In genomic region chr12:28047989-28048388, GRCm38 (mm10) we compare ENCODE assay signal across 22 mouse cellular contexts.
DNase-seq lines count a peak whose midpoint lies in the region; ATAC-seq and TF ChIP-seq lines count a peak whose summit lies in the region.
"Had no signal": no experiment of that assay in that cellular context is flagged by ENCODE, and none has a peak within 500 bp of the region (broad histone marks: within the 10 kb centered on the region; RNA-seq: fewer than 3 reads in every experiment).

No protein-coding gene starts in this region.

- no peak overlapping the region for H3K4me2 ChIP-seq in midbrain, embryonic 14.5 days (ENCODE audit: low read length)
- no peak overlapping the region for H3K4me2 ChIP-seq in midbrain, embryonic 11.5 days
- no peak overlapping the region for H3K4me2 ChIP-seq in embryonic facial prominence, embryonic 14.5 days (ENCODE audit: low read depth, low read length)
- H3K4me2 ChIP-seq in midbrain, postnatal 0 days (ENCODE audit: low read depth, low read length, poor library complexity, severe bottlenecking), result no peak overlapping the region
- H3K4me2 ChIP-seq: forebrain, embryonic 12.5 days; heart, embryonic 11.5 days; heart, embryonic 15.5 days had no signal

- H3K9ac ChIP-seq in midbrain, embryonic 14.5 days (replicated peaks; ENCODE audit: low read length), result no peak overlapping the region
- no peak overlapping the region for H3K9ac ChIP-seq in midbrain, embryonic 11.5 days (ENCODE audit: low read length)
- no peak overlapping the region for H3K9ac ChIP-seq in embryonic facial prominence, embryonic 14.5 days (ENCODE audit: low read depth, low read length)
- H3K9ac ChIP-seq in midbrain, postnatal 0 days (replicated peaks; ENCODE audit: low read length, poor library complexity, severe bottlenecking), result no peak overlapping the region
- H3K9ac ChIP-seq: forebrain, embryonic 12.5 days; heart, embryonic 15.5 days had no signal

- H3K27ac ChIP-seq in midbrain, embryonic 14.5 days (replicated peaks; ENCODE audit: low read depth, low read length), result peak overlapping the region; percentile 37; the same call in 1 of the 2 replicates
- H3K27ac ChIP-seq in midbrain, embryonic 11.5 days (ENCODE audit: low read depth, low read length), result no peak overlapping the region
- no peak overlapping the region for H3K27ac ChIP-seq in embryonic facial prominence, embryonic 14.5 days (replicated peaks; ENCODE audit: low read depth, low read length)
- H3K27ac ChIP-seq in midbrain, postnatal 0 days (ENCODE audit: low read depth, low read length), result peak overlapping the region; percentile 14; the same call in 1 of the 2 replicates
- H3K27ac ChIP-seq: forebrain, embryonic 12.5 days; heart, adult 2 months; heart, embryonic 15.5 days; hindbrain, postnatal 0 days had no signal

- no peak overlapping the region for H3K4me3 ChIP-seq in midbrain, embryonic 14.5 days (replicated peaks; ENCODE audit: low read depth, low read length)
- H3K4me3 ChIP-seq in midbrain, embryonic 11.5 days (ENCODE audit: low read depth, low read length), result no peak overlapping the region
- no peak overlapping the region for H3K4me3 ChIP-seq in embryonic facial prominence, embryonic 14.5 days (ENCODE audit: low read depth, low read length)
- H3K4me3 ChIP-seq in midbrain, postnatal 0 days (ENCODE audit: low read depth, low read length), result no peak overlapping the region
- H3K4me3 ChIP-seq: forebrain, embryonic 12.5 days; heart, adult 2 months; heart, embryonic 15.5 days had no signal

- peaks cover 12% of the 10 kb centered on the region for H3K4me1 ChIP-seq in midbrain, embryonic 14.5 days (ENCODE audit: control insufficient read depth, insufficient read depth, low read length)
- H3K4me1 ChIP-seq in midbrain, embryonic 11.5 days (ENCODE audit: control insufficient read depth, insufficient read depth, low read length), result no peaks in the 10 kb centered on the region
- no peaks in the 10 kb centered on the region for H3K4me1 ChIP-seq in embryonic facial prominence, embryonic 14.5 days (ENCODE audit: control insufficient read depth, insufficient read depth, low read length)
- H3K4me1 ChIP-seq in midbrain, postnatal 0 days (ENCODE audit: insufficient read depth, low read length), result no peaks in the 10 kb centered on the region
- H3K4me1 ChIP-seq: heart, embryonic 15.5 days had no signal

- TF ChIP-seq CTCF in midbrain, postnatal 0 days (IDR thresholded peaks at IDR 0.05), result no peak

- ATAC-seq in midbrain, embryonic 14.5 days (ENCODE audit: low FRiP score, low TSS enrichment), result no peak
- no peak for ATAC-seq in midbrain, embryonic 11.5 days (ENCODE audit: low FRiP score)
- peak; percentile 81 for ATAC-seq in embryonic facial prominence, embryonic 14.5 days (ENCODE audit: low read depth)
- no peak for ATAC-seq in midbrain, postnatal 0 days (ENCODE audit: low FRiP score)
- ATAC-seq: CD4-positive, CD25-positive, alpha-beta regulatory T cell, adult 4 months; forebrain, embryonic 16.5 days; hindbrain, postnatal 0 days had no signal

- no peaks in the 10 kb centered on the region for H3K27me3 ChIP-seq in midbrain, embryonic 14.5 days (ENCODE audit: control insufficient read depth, insufficient read depth, low read length)
- no peaks in the 10 kb centered on the region for H3K27me3 ChIP-seq in midbrain, embryonic 11.5 days (ENCODE audit: control insufficient read depth, insufficient read depth, low read length)
- no peaks in the 10 kb centered on the region for H3K27me3 ChIP-seq in embryonic facial prominence, embryonic 14.5 days (replicated peaks; ENCODE audit: control insufficient read depth, insufficient read depth, low read length)
- no peaks in the 10 kb centered on the region for H3K27me3 ChIP-seq in midbrain, postnatal 0 days (ENCODE audit: insufficient read depth, low read length)
- H3K27me3 ChIP-seq: forebrain, embryonic 12.5 days; heart, embryonic 15.5 days had no signal

- peak; percentile 4 for DNase-seq in embryo, embryonic 10.5 days (ENCODE audit: low spot score)
- DNase-seq in embryo, embryonic 10 days (ENCODE audit: low spot score), result no peak
- no peak for DNase-seq in midbrain, embryonic 14.5 days
- DNase-seq in midbrain, embryonic 11.5 days (ENCODE audit: low spot score, missing footprints), result no peak
- DNase-seq in embryonic facial prominence, embryonic 14.5 days (ENCODE audit: low spot score), result peak; percentile 78
- DNase-seq in midbrain, postnatal 0 days (ENCODE audit: low spot score), result no peak
- DNase-seq in lung, adult 18-20 months, result no peak
- DNase-seq: adrenal gland, adult 8-10 months; adrenal gland, postnatal 36 days; B cell, adult 2 months; cerebellum, adult 2 months; cerebellum, postnatal 14 days; gastrocnemius, postnatal 14 days; heart, adult 2 months; heart, postnatal 14 days had no signal

- WGBS in midbrain, embryonic 14.5 days, result 39% methylated on average over 4 of the region's 4 CpGs
- WGBS in midbrain, embryonic 11.5 days, result 71% methylated on average over 4 of the region's 4 CpGs
- WGBS in embryonic facial prominence, embryonic 14.5 days, result 28% methylated on average over 4 of the region's 4 CpGs
- WGBS in midbrain, postnatal 0 days, result 41% methylated on average over 4 of the region's 4 CpGs

- no peaks in the 10 kb centered on the region for H3K36me3 ChIP-seq in midbrain, embryonic 14.5 days (ENCODE audit: control insufficient read depth, insufficient read depth, low read length)
- H3K36me3 ChIP-seq in midbrain, embryonic 11.5 days (ENCODE audit: control insufficient read depth, insufficient read depth, low read length), result no peaks in the 10 kb centered on the region
- H3K36me3 ChIP-seq in embryonic facial prominence, embryonic 14.5 days (ENCODE audit: control insufficient read depth, insufficient read depth, low read length), result no peaks in the 10 kb centered on the region
- no peaks in the 10 kb centered on the region for H3K36me3 ChIP-seq in midbrain, postnatal 0 days (ENCODE audit: insufficient read depth, low read length)
- H3K36me3 ChIP-seq: forebrain, embryonic 12.5 days; G1E; heart, embryonic 15.5 days had no signal

- H3K9me3 ChIP-seq in midbrain, embryonic 14.5 days (ENCODE audit: control insufficient read depth, low read length), result no peaks in the 10 kb centered on the region
- H3K9me3 ChIP-seq in midbrain, embryonic 11.5 days (ENCODE audit: control insufficient read depth, low read length), result no peaks in the 10 kb centered on the region
- no peaks in the 10 kb centered on the region for H3K9me3 ChIP-seq in embryonic facial prominence, embryonic 14.5 days (ENCODE audit: control insufficient read depth, low read length)
- no peaks in the 10 kb centered on the region for H3K9me3 ChIP-seq in midbrain, postnatal 0 days (ENCODE audit: low read length)
- H3K9me3 ChIP-seq: forebrain, embryonic 12.5 days; heart, embryonic 15.5 days had no signal

Comparison
In these comparisons a context has a peak if more than half of its experiments do, and no peak if none do; other contexts are left out.
1. DNase-seq: peak in embryo, embryonic 10.5 days (single experiment) and embryonic facial prominence, embryonic 14.5 days (single experiment); none in embryo, embryonic 10 days (single experiment), midbrain, embryonic 14.5 days (single experiment), midbrain, embryonic 11.5 days (single experiment), midbrain, postnatal 0 days (single experiment) and lung, adult 18-20 months (0 of 2).
2. H3K27ac ChIP-seq: peak in midbrain, embryonic 14.5 days (single experiment) and midbrain, postnatal 0 days (single experiment); none in midbrain, embryonic 11.5 days (single experiment) and embryonic facial prominence, embryonic 14.5 days (single experiment).